Mouse (Mus musculus): ENCODE measurements around the gene Hipk1.

GRCm38 (mm10) chr3:103739329-103739728 is 52.0 kb downstream of the Hipk1 start, which contains the start of gene Gm10964:
- TF ChIP-seq CTCF (IDR thresholded peaks at IDR 0.05): no peak
- TF ChIP-seq EP300 (IDR thresholded peaks at IDR 0.05): no peak
